Mouse (Mus musculus): Measurements from ENCODE around the gene Rad54l2. TPM values are rescaled to one million over a fixed set of nuclear protein-coding genes. Genes with fewer than 3 reads are reported as not detected.
A peak's percentile ranks its signal among the peaks of the same experiment; 100 is the strongest.

The Rad54l2 gene
- polyA plus RNA-seq, 1 experiment from 2014 or later = 8.5 TPM

DNA sequence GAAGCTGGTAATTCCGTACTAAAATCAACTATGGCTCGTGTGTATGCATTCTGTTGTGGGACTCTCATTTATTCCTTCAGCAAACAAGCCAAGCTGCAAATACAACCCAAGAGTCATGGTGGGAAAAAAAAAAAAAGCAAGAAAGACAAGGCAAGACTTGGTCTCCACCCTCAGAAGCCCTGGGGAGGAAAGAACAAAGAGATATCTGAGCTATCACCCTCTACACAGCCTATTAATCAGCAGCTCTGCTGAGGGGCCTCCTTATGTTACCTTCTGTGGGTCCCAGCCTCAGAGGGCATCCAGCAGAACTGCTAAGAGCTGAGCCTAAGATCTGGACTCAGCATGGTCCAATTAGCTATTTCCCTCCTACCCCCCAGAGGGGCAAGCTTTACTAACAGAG is 115.1 kb downstream of the Rad54l2 start:
- Histone ChIP-seq H3K4me2 (no peak overlapping the region), H3K9ac (no peak overlapping the region), H3K36me3 (peaks cover 70% of the 10 kb centered on the region), H3K4me1 (no peaks in the 10 kb centered on the region), H3K4me3 (no peak overlapping the region), H3K27ac (no peak overlapping the region), H3K27me3 (no peaks in the 10 kb centered on the region), H3K9me3 (no peaks in the 10 kb centered on the region)
- WGBS = 89% methylated on average over 2 of the region's 2 CpGs
- ATAC-seq (ENCODE audit: insufficient number of reproducible peaks, insufficient read depth, low FRiP score, low TSS enrichment, low read depth) = no peak

- H3K9me3 ChIP-seq = no peaks in the 10 kb centered on the region
- ATAC-seq (ENCODE audit: insufficient number of reproducible peaks, insufficient read depth, low FRiP score, low TSS enrichment, low read depth) = no peak
- no peak overlapping the region for H3K4me3 ChIP-seq
- no peaks in the 10 kb centered on the region for H3K4me1 ChIP-seq
- WGBS = 78% methylated on average over 6 of the region's 6 CpGs
- no peak overlapping the region for H3K9ac ChIP-seq
- H3K36me3 ChIP-seq = peaks cover 94% of the 10 kb centered on the region
- H3K27ac ChIP-seq = no peak overlapping the region
- no peaks in the 10 kb centered on the region for H3K27me3 ChIP-seq
- H3K4me2 ChIP-seq = no peak overlapping the region
Observed at GRCm38 (mm10) chr9:106664856-106665255, 124.1 kb downstream of the Rad54l2 start.

- no peak for ATAC-seq (ENCODE audit: insufficient number of reproducible peaks, insufficient read depth, low FRiP score, low TSS enrichment, low read depth)
- no peak overlapping the region for H3K4me2 ChIP-seq
- WGBS = 78% methylated on average over 4 of the region's 4 CpGs
- peaks cover 96% of the 10 kb centered on the region for H3K36me3 ChIP-seq
- H3K27me3 ChIP-seq = no peaks in the 10 kb centered on the region
- no peak overlapping the region for H3K4me3 ChIP-seq
- H3K27ac ChIP-seq = no peak overlapping the region
- no peaks in the 10 kb centered on the region for H3K9me3 ChIP-seq
- no peak overlapping the region for H3K9ac ChIP-seq
- no peaks in the 10 kb centered on the region for H3K4me1 ChIP-seq
Observed at GRCm38 (mm10) chr9:106664433-106664832, 124.6 kb downstream of the Rad54l2 start.

DNA sequence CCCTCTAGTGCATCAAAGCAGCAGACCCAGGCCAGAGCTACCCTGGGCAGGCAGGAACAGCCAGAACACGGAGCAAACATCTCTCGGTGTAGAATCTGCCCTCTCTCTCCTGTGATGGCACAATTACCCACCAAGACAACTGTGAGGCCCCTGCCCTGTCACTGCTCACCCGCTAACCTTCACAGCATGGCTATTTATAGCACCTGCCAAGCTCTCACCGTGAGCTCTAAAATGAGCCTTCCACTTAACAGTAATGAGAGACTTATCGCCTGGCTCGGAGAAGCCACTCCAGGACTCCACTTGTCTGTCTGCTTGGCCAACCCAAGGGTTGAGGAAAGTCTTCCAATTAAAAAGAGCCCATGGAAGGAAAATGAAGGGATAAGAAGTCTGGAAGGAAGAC is 125.8 kb downstream of the Rad54l2 start:
- Histone ChIP-seq H3K9ac (no peak overlapping the region), H3K27me3 (no peaks in the 10 kb centered on the region), H3K27ac (no peak overlapping the region), H3K36me3 (peaks cover 96% of the 10 kb centered on the region), H3K9me3 (no peaks in the 10 kb centered on the region), H3K4me1 (no peaks in the 10 kb centered on the region), H3K4me2 (no peak overlapping the region), H3K4me3 (no peak overlapping the region)
- no peak for ATAC-seq (ENCODE audit: insufficient number of reproducible peaks, insufficient read depth, low FRiP score, low TSS enrichment, low read depth)
- 88% methylated on average over 6 of the region's 6 CpGs for WGBS

- H3K27ac ChIP-seq = no peak overlapping the region
- H3K36me3 ChIP-seq = peaks cover 71% of the 10 kb centered on the region
- ATAC-seq (ENCODE audit: insufficient number of reproducible peaks, insufficient read depth, low FRiP score, low TSS enrichment, low read depth) = no peak
- peaks cover 9% of the 10 kb centered on the region for H3K4me1 ChIP-seq
- no peak overlapping the region for H3K9ac ChIP-seq
- 73% methylated on average over 1 of the region's 1 CpGs for WGBS
- H3K9me3 ChIP-seq = no peaks in the 10 kb centered on the region
- H3K4me3 ChIP-seq = no peak overlapping the region
- peaks cover 11% of the 10 kb centered on the region for H3K27me3 ChIP-seq
- no peak overlapping the region for H3K4me2 ChIP-seq
Observed at GRCm38 (mm10) chr9:106659935-106660334, 129.1 kb downstream of the Rad54l2 start.

- no peak overlapping the region for H3K27ac ChIP-seq
- no peaks in the 10 kb centered on the region for H3K9me3 ChIP-seq
- H3K4me3 ChIP-seq = no peak overlapping the region
- peaks cover 16% of the 10 kb centered on the region for H3K27me3 ChIP-seq
- H3K36me3 ChIP-seq = peaks cover 66% of the 10 kb centered on the region
- no peak overlapping the region for H3K9ac ChIP-seq
- no peak for ATAC-seq (ENCODE audit: insufficient number of reproducible peaks, insufficient read depth, low FRiP score, low TSS enrichment, low read depth)
- H3K4me2 ChIP-seq = no peak overlapping the region
- H3K4me1 ChIP-seq = peaks cover 10% of the 10 kb centered on the region
- WGBS = 42% methylated on average over 7 of the region's 7 CpGs
Observed at GRCm38 (mm10) chr9:106659441-106659840, 129.6 kb downstream of the Rad54l2 start.

DNA sequence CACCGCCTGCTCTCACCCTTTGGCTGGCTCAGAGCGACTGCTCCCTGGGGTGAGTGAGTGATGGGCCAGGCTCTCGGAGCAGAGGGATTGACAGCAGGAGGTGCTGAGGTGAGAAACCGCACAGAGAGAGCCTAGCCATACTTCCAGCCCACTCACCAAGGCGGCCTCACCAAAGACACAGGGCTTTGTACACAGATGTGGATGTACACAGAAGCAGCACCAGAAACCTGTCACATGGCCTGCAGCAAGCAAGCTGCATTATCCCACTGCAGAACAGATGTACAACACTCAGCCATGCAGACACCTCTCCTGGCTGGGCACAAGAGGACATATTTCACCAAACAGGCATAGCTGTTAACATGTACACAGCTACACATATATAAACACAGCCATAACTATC is 131.4 kb downstream of the Rad54l2 start:
- no peak overlapping the region for H3K27ac ChIP-seq
- H3K36me3 ChIP-seq = peaks cover 48% of the 10 kb centered on the region
- 50% methylated on average over 5 of the region's 5 CpGs for WGBS
- ATAC-seq (ENCODE audit: insufficient number of reproducible peaks, insufficient read depth, low FRiP score, low TSS enrichment, low read depth) = no peak
- H3K4me2 ChIP-seq = no peak overlapping the region
- H3K4me3 ChIP-seq = no peak overlapping the region
- H3K27me3 ChIP-seq = peaks cover 26% of the 10 kb centered on the region
- H3K4me1 ChIP-seq = peaks cover 10% of the 10 kb centered on the region
- no peak overlapping the region for H3K9ac ChIP-seq
- no peaks in the 10 kb centered on the region for H3K9me3 ChIP-seq

DNA sequence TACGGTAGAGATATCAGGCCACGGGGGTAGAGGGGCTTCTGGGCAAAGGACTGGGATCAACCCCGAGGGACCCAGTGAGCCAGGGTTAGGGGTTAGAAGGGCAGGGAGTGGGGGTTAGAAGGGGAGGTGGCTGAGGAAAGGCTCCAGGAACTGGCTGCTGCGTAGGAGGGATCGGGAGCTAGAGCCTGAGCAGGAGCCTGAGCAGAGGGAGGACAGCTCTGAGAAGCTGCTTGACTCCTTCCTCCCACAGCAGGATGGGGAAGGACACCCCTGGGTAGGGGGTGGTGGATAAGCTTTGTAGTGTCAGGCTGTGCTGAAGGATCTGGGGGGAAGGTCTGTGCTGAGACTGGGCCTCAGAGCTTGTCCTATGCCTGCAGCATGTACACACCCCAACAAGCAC is 132.2 kb downstream of the Rad54l2 start:
- 38% methylated on average over 5 of the region's 5 CpGs for WGBS
- Histone ChIP-seq H3K27ac (no peak overlapping the region), H3K4me2 (no peak overlapping the region), H3K27me3 (peaks cover 26% of the 10 kb centered on the region), H3K4me1 (peaks cover 10% of the 10 kb centered on the region), H3K9me3 (no peaks in the 10 kb centered on the region), H3K4me3 (no peak overlapping the region), H3K36me3 (peaks cover 40% of the 10 kb centered on the region), H3K9ac (no peak overlapping the region)
- no peak for ATAC-seq (ENCODE audit: insufficient number of reproducible peaks, insufficient read depth, low FRiP score, low TSS enrichment, low read depth)

DNA sequence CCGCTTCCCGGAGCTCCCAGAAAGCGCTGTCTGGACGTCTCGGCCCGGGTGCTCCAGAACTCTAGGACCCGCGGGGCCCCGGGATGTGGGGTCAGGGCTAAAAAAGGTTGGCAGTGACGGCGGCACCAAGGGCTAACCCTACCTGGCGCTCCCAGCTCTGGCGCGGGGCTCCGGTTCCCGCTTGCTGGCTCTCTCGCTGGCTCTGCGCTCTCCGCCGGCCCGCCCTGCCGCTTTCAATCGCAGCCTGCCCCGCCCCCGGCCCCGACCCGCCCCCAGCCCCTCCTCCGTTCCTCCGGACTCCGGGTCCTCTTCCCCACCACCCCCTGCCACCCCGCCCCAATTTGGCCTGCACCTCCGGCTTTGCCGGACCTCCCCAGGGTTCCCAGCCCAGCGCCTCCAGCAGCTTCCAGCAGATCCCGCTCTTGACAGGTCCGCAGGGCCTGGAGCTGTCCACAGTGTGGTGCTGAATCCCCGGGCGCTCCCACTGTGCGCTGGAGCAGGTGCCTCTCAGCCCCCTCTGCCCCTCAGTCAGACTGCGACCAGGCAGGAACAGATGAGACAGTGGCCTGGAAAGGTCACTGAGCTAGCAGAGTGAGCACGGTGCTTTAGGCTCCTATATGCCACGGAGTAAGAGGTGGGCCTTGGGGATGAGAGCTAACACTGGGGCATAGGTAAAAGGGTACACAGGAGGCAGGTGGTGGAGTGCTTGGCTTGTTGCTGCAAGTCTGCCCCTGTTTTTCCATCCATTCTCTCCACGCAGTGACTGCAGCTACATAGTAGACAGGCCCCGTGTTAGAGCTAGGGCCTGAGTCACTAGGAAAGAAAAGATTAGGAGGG is 132.9 kb downstream of the Rad54l2 start, which contains the start of gene Grm2:
Gene Grm2, minus strand, starts transcription at position 199 of the 837 bp plus-strand sequence.
- no peak within 1 kb of the TSS for H3K27ac ChIP-seq
- H3K4me2 ChIP-seq = peak within 1 kb of the TSS; percentile 73
- peaks cover 10% of the 10 kb centered on the region for H3K4me1 ChIP-seq
- 0% methylated on average over 29 of the region's 44 CpGs for WGBS
- H3K27me3 ChIP-seq = peaks cover 26% of the 10 kb centered on the region
- peak within 1 kb of the TSS; percentile 40; the same call in 1 of the 2 replicates for H3K9ac ChIP-seq
- no peaks in the 10 kb centered on the region for H3K9me3 ChIP-seq
- peaks cover 33% of the 10 kb centered on the region for H3K36me3 ChIP-seq
- H3K4me3 ChIP-seq = peak within 1 kb of the TSS; percentile 37
- 0 out of 2 replicates have a peak, but pooled peaks have one; percentile 17 for ATAC-seq (ENCODE audit: insufficient number of reproducible peaks, insufficient read depth, low FRiP score, low TSS enrichment, low read depth)

- H3K27me3 ChIP-seq = peaks cover 26% of the 10 kb centered on the region
- H3K36me3 ChIP-seq = 0 out of 2 replicates have a peak, but pooled peaks cover 1% of the 10 kb centered on the region
- no peak overlapping the region for H3K9ac ChIP-seq
- no peak overlapping the region for H3K27ac ChIP-seq
- H3K4me3 ChIP-seq = no peak overlapping the region
- no peaks in the 10 kb centered on the region for H3K9me3 ChIP-seq
- no peak overlapping the region for H3K4me2 ChIP-seq
- ATAC-seq (ENCODE audit: insufficient number of reproducible peaks, insufficient read depth, low FRiP score, low TSS enrichment, low read depth) = no peak
- 73% methylated on average over 1 of the region's 1 CpGs for WGBS
- H3K4me1 ChIP-seq = peaks cover 10% of the 10 kb centered on the region
Observed at GRCm38 (mm10) chr9:106652720-106653119, 136.3 kb downstream of the Rad54l2 start.

DNA sequence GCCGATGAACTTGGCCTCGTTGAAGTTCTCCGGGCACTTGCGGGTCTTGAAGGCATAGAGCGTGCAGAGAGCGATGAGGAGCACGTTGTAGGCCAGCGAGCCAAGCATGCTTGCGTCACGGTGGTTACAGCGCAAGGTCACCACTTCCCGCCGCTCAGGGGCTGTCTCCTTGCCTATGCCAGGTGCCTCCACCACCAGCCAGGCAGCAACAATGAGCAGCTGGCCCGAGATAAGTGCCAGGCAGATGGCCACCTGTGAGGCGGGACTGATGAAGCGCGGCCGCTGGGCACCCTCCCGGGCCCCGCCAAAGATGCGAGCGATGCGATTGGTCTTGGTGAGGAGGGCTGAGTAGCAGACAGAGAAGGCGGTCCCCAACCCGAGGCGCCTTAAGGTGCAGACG is 141.8 kb downstream of the Rad54l2 start:
- H3K27ac ChIP-seq = no peak overlapping the region
- no peaks in the 10 kb centered on the region for H3K4me1 ChIP-seq
- H3K4me3 ChIP-seq = no peak overlapping the region
- ATAC-seq (ENCODE audit: insufficient number of reproducible peaks, insufficient read depth, low FRiP score, low TSS enrichment, low read depth) = no peak
- WGBS = 79% methylated on average over 27 of the region's 27 CpGs
- H3K9ac ChIP-seq = no peak overlapping the region
- H3K36me3 ChIP-seq = no peaks in the 10 kb centered on the region
- H3K9me3 ChIP-seq = no peaks in the 10 kb centered on the region
- no peak overlapping the region for H3K4me2 ChIP-seq
- H3K27me3 ChIP-seq = no peaks in the 10 kb centered on the region; the same call in 1 of the 2 replicates

- 79% methylated on average over 9 of the region's 9 CpGs for WGBS
- no peaks in the 10 kb centered on the region for H3K4me1 ChIP-seq
- no peaks in the 10 kb centered on the region for H3K36me3 ChIP-seq
- H3K9ac ChIP-seq = no peak overlapping the region
- no peak overlapping the region for H3K27ac ChIP-seq
- no peaks in the 10 kb centered on the region for H3K9me3 ChIP-seq
- H3K27me3 ChIP-seq = no peaks in the 10 kb centered on the region; the same call in 1 of the 2 replicates
- H3K4me2 ChIP-seq = no peak overlapping the region
- ATAC-seq (ENCODE audit: insufficient number of reproducible peaks, insufficient read depth, low FRiP score, low TSS enrichment, low read depth) = no peak
- H3K4me3 ChIP-seq = no peak overlapping the region
Observed at GRCm38 (mm10) chr9:106645684-106646271, 143.2 kb downstream of the Rad54l2 start.
